Comparison of ENCODE assay signal across 14 mouse cellular contexts in the genomic region with DNA sequence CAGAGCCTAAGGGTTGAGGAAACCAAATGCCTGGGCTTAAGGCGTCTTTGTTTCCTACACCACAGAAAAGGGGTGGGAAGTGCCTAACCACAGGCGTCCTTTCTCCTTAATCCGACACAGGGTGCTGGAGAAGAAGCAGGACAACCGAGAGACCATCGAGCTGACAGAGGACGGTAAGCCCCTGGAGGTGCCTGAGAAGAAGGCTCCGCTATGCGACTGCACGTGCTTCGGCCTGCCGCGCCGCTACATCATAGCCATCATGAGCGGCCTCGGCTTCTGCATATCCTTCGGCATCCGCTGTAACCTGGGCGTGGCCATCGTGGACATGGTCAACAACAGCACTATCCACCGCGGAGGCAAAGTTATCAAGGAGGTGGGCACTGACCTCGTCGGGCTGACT. TPM values are rescaled to one million over a fixed set of nuclear protein-coding genes. Genes with fewer than 3 reads are reported as not detected.
DNase-seq lines count a peak whose midpoint lies in the region; ATAC-seq and TF ChIP-seq lines count a peak whose summit lies in the region.
"Had no signal": no experiment of that assay in that cellular context is flagged by ENCODE, and none has a peak within 500 bp of the region (broad histone marks: within the 10 kb centered on the region; RNA-seq: fewer than 3 reads in every experiment).

No protein-coding gene starts in this region.

- no peak overlapping the region for H3K4me3 ChIP-seq in kidney, embryonic 14.5 days (ENCODE audit: low read length)
- H3K4me3 ChIP-seq in embryonic facial prominence, embryonic 13.5 days, result no peak overlapping the region
- H3K4me3 ChIP-seq in hindbrain, embryonic 14.5 days (replicated peaks; ENCODE audit: low read length), result peak overlapping the region; percentile 49
- peak overlapping the region; percentile 25 for H3K4me3 ChIP-seq in neural tube, embryonic 11.5 days (ENCODE audit: low read depth, low read length)
- no peak overlapping the region for H3K4me3 ChIP-seq in layer of hippocampus, adult 2 months
- H3K4me3 ChIP-seq in heart, embryonic 11.5 days (ENCODE audit: low read depth, low read length), result no peak overlapping the region
- H3K4me3 ChIP-seq: liver, embryonic 15.5 days; myocyte had no signal

- no peaks in the 10 kb centered on the region for H3K9me3 ChIP-seq in kidney, embryonic 14.5 days (ENCODE audit: control insufficient read depth, low read length)
- H3K9me3 ChIP-seq in embryonic facial prominence, embryonic 13.5 days, result no peaks in the 10 kb centered on the region
- H3K9me3 ChIP-seq in hindbrain, embryonic 14.5 days (ENCODE audit: control insufficient read depth, low read length), result no peaks in the 10 kb centered on the region
- no peaks in the 10 kb centered on the region for H3K9me3 ChIP-seq in neural tube, embryonic 11.5 days (ENCODE audit: control insufficient read depth, low read length)
- no peaks in the 10 kb centered on the region for H3K9me3 ChIP-seq in heart, embryonic 11.5 days (replicated peaks; ENCODE audit: control insufficient read depth, low read length)
- H3K9me3 ChIP-seq: liver, embryonic 15.5 days had no signal

- no peak overlapping the region for H3K4me2 ChIP-seq in kidney, embryonic 14.5 days (replicated peaks; ENCODE audit: low read depth, low read length)
- peak overlapping the region; percentile 14; the same call in 1 of the 2 replicates for H3K4me2 ChIP-seq in embryonic facial prominence, embryonic 13.5 days
- H3K4me2 ChIP-seq in hindbrain, embryonic 14.5 days (replicated peaks), result peak overlapping the region; percentile 78
- peak overlapping the region; percentile 36 for H3K4me2 ChIP-seq in neural tube, embryonic 11.5 days (ENCODE audit: low read depth)
- no peak overlapping the region for H3K4me2 ChIP-seq in heart, embryonic 11.5 days
- H3K4me2 ChIP-seq: liver, embryonic 15.5 days had no signal

- no peaks in the 10 kb centered on the region for H3K36me3 ChIP-seq in kidney, embryonic 14.5 days (ENCODE audit: control insufficient read depth, insufficient read depth, low read length)
- no peaks in the 10 kb centered on the region for H3K36me3 ChIP-seq in embryonic facial prominence, embryonic 13.5 days
- H3K36me3 ChIP-seq in hindbrain, embryonic 14.5 days (replicated peaks; ENCODE audit: control insufficient read depth, insufficient read depth), result 0 out of 2 replicates have a peak, but pooled peaks cover 6% of the 10 kb centered on the region
- no peaks in the 10 kb centered on the region for H3K36me3 ChIP-seq in neural tube, embryonic 11.5 days (ENCODE audit: control insufficient read depth, insufficient read depth, low read length)
- no peaks in the 10 kb centered on the region for H3K36me3 ChIP-seq in heart, embryonic 11.5 days (ENCODE audit: control insufficient read depth, insufficient read depth, low read length)
- H3K36me3 ChIP-seq: liver, embryonic 15.5 days had no signal

- H3K4me1 ChIP-seq in kidney, embryonic 14.5 days (ENCODE audit: control insufficient read depth, insufficient read depth, low read length), result no peaks in the 10 kb centered on the region
- peaks cover 9% of the 10 kb centered on the region; the same call in 1 of the 2 replicates for H3K4me1 ChIP-seq in embryonic facial prominence, embryonic 13.5 days
- no peaks in the 10 kb centered on the region; the same call in 1 of the 2 replicates for H3K4me1 ChIP-seq in hindbrain, embryonic 14.5 days (replicated peaks; ENCODE audit: control insufficient read depth, insufficient read depth, low read length)
- peaks cover 3% of the 10 kb centered on the region; the same call in 1 of the 2 replicates for H3K4me1 ChIP-seq in neural tube, embryonic 11.5 days (ENCODE audit: control insufficient read depth, insufficient read depth, low read length)
- no peaks in the 10 kb centered on the region for H3K4me1 ChIP-seq in heart, embryonic 11.5 days (ENCODE audit: control insufficient read depth, insufficient read depth, low read length)
- H3K4me1 ChIP-seq: liver, embryonic 15.5 days had no signal

- H3K27ac ChIP-seq in kidney, embryonic 14.5 days (ENCODE audit: low read depth, low read length), result no peak overlapping the region
- no peak overlapping the region for H3K27ac ChIP-seq in embryonic facial prominence, embryonic 13.5 days
- peak overlapping the region; percentile 97 for H3K27ac ChIP-seq in hindbrain, embryonic 14.5 days
- H3K27ac ChIP-seq in neural tube, embryonic 11.5 days (ENCODE audit: low read depth, low read length), result peak overlapping the region; percentile 67
- H3K27ac ChIP-seq in layer of hippocampus, adult 2 months, result no peak overlapping the region
- H3K27ac ChIP-seq in heart, embryonic 11.5 days (ENCODE audit: low read depth, low read length), result no peak overlapping the region
- H3K27ac ChIP-seq: liver, embryonic 15.5 days had no signal

- ATAC-seq in kidney, embryonic 14.5 days (ENCODE audit: low FRiP score, low TSS enrichment), result peak; percentile 54; the same call in 1 of the 2 replicates
- no peak for ATAC-seq in embryonic facial prominence, embryonic 13.5 days (ENCODE audit: insufficient number of reproducible peaks, insufficient read depth, low FRiP score, low TSS enrichment, low read depth)
- peak; percentile 18; the same call in 1 of the 2 replicates for ATAC-seq in hindbrain, embryonic 14.5 days (ENCODE audit: low FRiP score)
- ATAC-seq in neural tube, embryonic 11.5 days (ENCODE audit: insufficient read depth, low FRiP score, low TSS enrichment), result no peak
- ATAC-seq in heart, embryonic 11.5 days (replicated peaks; ENCODE audit: insufficient number of reproducible peaks, low FRiP score, low TSS enrichment), result no peak

- WGBS in kidney, embryonic 14.5 days, result under 1% methylated on average over 23 of the region's 23 CpGs
- WGBS in embryonic facial prominence, embryonic 13.5 days, result under 1% methylated on average over 23 of the region's 23 CpGs
- WGBS in hindbrain, embryonic 14.5 days, result under 1% methylated on average over 23 of the region's 23 CpGs
- whole genome bisulfite sequencing in neural tube, embryonic 11.5 days, result under 1% methylated on average over 23 of the region's 23 CpGs
- WGBS in heart, embryonic 11.5 days (ENCODE audit: insufficient replicate concordance), result under 1% methylated on average over 23 of the region's 23 CpGs

- TF ChIP-seq CTCF in layer of hippocampus, adult 2 months (conservative IDR thresholded peaks at IDR 0.05), result no peak

- H3K9ac ChIP-seq in kidney, embryonic 14.5 days (ENCODE audit: low read depth, low read length), result no peak overlapping the region
- H3K9ac ChIP-seq in embryonic facial prominence, embryonic 13.5 days, result no peak overlapping the region
- peak overlapping the region; percentile 78 for H3K9ac ChIP-seq in hindbrain, embryonic 14.5 days
- peak overlapping the region; percentile 54 for H3K9ac ChIP-seq in neural tube, embryonic 11.5 days (ENCODE audit: low read length)
- no peak overlapping the region for H3K9ac ChIP-seq in heart, embryonic 11.5 days (ENCODE audit: low read depth, low read length)
- H3K9ac ChIP-seq: liver, embryonic 15.5 days had no signal

- peaks cover 80% of the 10 kb centered on the region for H3K27me3 ChIP-seq in kidney, embryonic 14.5 days (ENCODE audit: control insufficient read depth, insufficient read depth, low read length)
- H3K27me3 ChIP-seq in embryonic facial prominence, embryonic 13.5 days, result peaks cover 90% of the 10 kb centered on the region
- peaks cover 60% of the 10 kb centered on the region for H3K27me3 ChIP-seq in hindbrain, embryonic 14.5 days (ENCODE audit: control insufficient read depth, insufficient read depth, low read length)
- H3K27me3 ChIP-seq in neural tube, embryonic 11.5 days (ENCODE audit: control insufficient read depth, insufficient read depth, low read length), result peaks cover 80% of the 10 kb centered on the region
- H3K27me3 ChIP-seq in heart, embryonic 11.5 days (ENCODE audit: control insufficient read depth, insufficient read depth, low read length), result peaks cover 70% of the 10 kb centered on the region

- no peak for DNase-seq in kidney, postnatal 25 days
- no peak for DNase-seq in hindbrain, embryonic 14.5 days (ENCODE audit: low spot score)
- DNase-seq in neural tube, embryonic 11.5 days (ENCODE audit: low spot score), result peak; percentile 50
- DNase-seq in lung, postnatal 25 days (ENCODE audit: low spot score), result no peak
- DNase-seq in layer of hippocampus, adult 2 months (ENCODE audit: low spot score in 2 of 2), result no peak
- DNase-seq: cerebellum, adult 11-12 months; spleen, adult 18-20 months had no signal

RNA-seq across cellular contexts. Expression of a gene that starts 3.4 kb away (rescaled TPM):
- not detected in 2 replicates for polyA plus RNA-seq in kidney, embryonic 14.5 days (2014; fragmentation: Nextera tagmentation; extraction: Ambion mirVana)
- polyA plus RNA-seq in embryonic facial prominence, embryonic 13.5 days (2015; fragmentation: Nextera tagmentation; extraction: Ambion mirVana), result 1.2 and 1.6 TPM in 2 replicates
- 111 and 133 TPM in 2 replicates for polyA plus RNA-seq in hindbrain, embryonic 14.5 days (2014; fragmentation: Nextera tagmentation; extraction: Ambion mirVana)
- polyA plus RNA-seq in neural tube, embryonic 11.5 days (2014; fragmentation: Nextera tagmentation; extraction: Ambion mirVana), result 29.8 and 32.0 TPM in 2 replicates
- 10 to 100 TPM in 1 of 2 experiments, 1 to 10 TPM in 1; 9.4 to 12.7 TPM for total RNA-seq in layer of hippocampus, adult 2 months (2021)
- polyA plus RNA-seq in heart, embryonic 11.5 days (2014; fragmentation: Nextera tagmentation; extraction: Ambion mirVana), result not detected in 2 replicates
- total RNA-seq: gastrocnemius, adult 18-20 months; hematopoietic stem cell, adult 5-6 weeks had no signal

Comparison
In these comparisons a context has a peak if more than half of its experiments do, and no peak if none do; other contexts are left out.
1. ATAC-seq: peak in kidney, embryonic 14.5 days (single experiment) and hindbrain, embryonic 14.5 days (single experiment); none in embryonic facial prominence, embryonic 13.5 days (single experiment), neural tube, embryonic 11.5 days (single experiment) and heart, embryonic 11.5 days (single experiment).
2. H3K27ac ChIP-seq: peak in hindbrain, embryonic 14.5 days (single experiment) and neural tube, embryonic 11.5 days (single experiment); none in kidney, embryonic 14.5 days (single experiment), embryonic facial prominence, embryonic 13.5 days (single experiment), layer of hippocampus, adult 2 months (single experiment) and heart, embryonic 11.5 days (single experiment).
3. H3K4me2 ChIP-seq: peak in embryonic facial prominence, embryonic 13.5 days (single experiment), hindbrain, embryonic 14.5 days (single experiment) and neural tube, embryonic 11.5 days (single experiment); none in kidney, embryonic 14.5 days (single experiment) and heart, embryonic 11.5 days (single experiment).
4. H3K4me3 ChIP-seq: peak in hindbrain, embryonic 14.5 days (single experiment) and neural tube, embryonic 11.5 days (single experiment); none in kidney, embryonic 14.5 days (single experiment), embryonic facial prominence, embryonic 13.5 days (single experiment), layer of hippocampus, adult 2 months (single experiment) and heart, embryonic 11.5 days (single experiment).
5. H3K9ac ChIP-seq: peak in hindbrain, embryonic 14.5 days (single experiment) and neural tube, embryonic 11.5 days (single experiment); none in kidney, embryonic 14.5 days (single experiment), embryonic facial prominence, embryonic 13.5 days (single experiment) and heart, embryonic 11.5 days (single experiment).
6. RNA of a gene that starts 3.4 kb away (polyA plus RNA-seq): 111 to 133 TPM in hindbrain, embryonic 14.5 days and 29.8 to 32.0 TPM in neural tube, embryonic 11.5 days; 1.2 to 1.6 TPM in embryonic facial prominence, embryonic 13.5 days, not detected in kidney, embryonic 14.5 days and not detected in heart, embryonic 11.5 days; every median in the first group is over 10 times any median in the second.